Mouse (Mus musculus) ES-Bruce4 (cell line): ENCODE results near the gene 5730522E02Rik.

Experiments
- CTCF ChIP-seq: IDR thresholded peaks from one replicate; pipeline ENCODE4 v1.8.1; 2011; ENCODE audit warnings: low read depth, low read length
- EP300 ChIP-seq: IDR thresholded peaks from 2 replicates; pipeline ENCODE4 v1.6.1; 2011; ENCODE audit warnings: low read depth, low read length; ENCODE audit not compliant: insufficient read depth
- POLR2A ChIP-seq: IDR thresholded peaks from one replicate; pipeline ENCODE4 v1.8.1; 2011; ENCODE audit warnings: low read length; ENCODE audit not compliant: insufficient read depth

DNA sequence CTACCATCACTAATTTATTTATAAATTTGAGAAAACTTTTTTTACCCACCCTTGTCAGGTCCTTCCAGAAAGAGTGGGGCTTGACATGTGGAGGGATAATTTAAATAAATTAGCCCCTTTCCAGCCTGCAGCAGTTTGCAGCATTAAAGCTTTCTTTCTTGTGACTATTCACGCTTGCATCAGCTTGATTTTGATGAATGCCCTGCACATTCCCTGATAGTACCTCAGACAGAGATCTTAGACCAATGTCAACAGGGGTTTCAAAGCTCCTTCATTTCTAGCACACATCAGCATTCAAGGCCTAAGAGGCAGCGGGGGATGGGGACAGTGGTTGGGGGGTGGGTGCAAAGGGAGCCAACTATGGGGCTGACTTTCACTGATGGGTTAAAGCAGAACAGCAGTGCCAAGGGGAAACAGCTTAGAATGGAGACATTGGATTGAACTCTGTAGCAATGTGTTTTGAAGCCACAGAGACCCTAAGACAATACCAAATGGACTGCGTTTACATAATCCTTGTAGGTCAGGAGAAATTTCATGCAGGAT is 545.9 kb downstream of the 5730522E02Rik start:
- TF ChIP-seq POLR2A: no peak
- no peak for TF ChIP-seq EP300
- no peak for TF ChIP-seq CTCF
